Mouse (Mus musculus) heart, embryonic 11.5 days (tissue): ENCODE measurements around the gene Gm36210. TPM values are rescaled to one million over a fixed set of nuclear protein-coding genes. Genes with fewer than 3 reads are reported as not detected.

Source experiments
- ATAC-seq: fragments of 200-750 bp; cut with Nextera tagmentation; replicated peaks from 2 replicates; pipeline ENCODE4 v1.8.0; 2017; ENCODE audit warnings: moderate library complexity; ENCODE audit not compliant: insufficient number of reproducible peaks, low FRiP score, low TSS enrichment
- H3K27ac ChIP-seq: fragments of 300-500 bp; sonication (generic); 2 replicates; pipeline ENCODE4 v1.5.1; 2014; ENCODE audit warnings: mild to moderate bottlenecking, low read depth, low read length
- H3K27me3 ChIP-seq: fragments of 300-500 bp; sonication (generic); 2 replicates; pipeline ENCODE4 v1.6.1; 2014; ENCODE audit warnings: mild to moderate bottlenecking, low read length, mixed read lengths; ENCODE audit not compliant: control insufficient read depth, insufficient read depth
- H3K36me3 ChIP-seq: fragments of 300-500 bp; sonication (generic); 2 replicates; pipeline ENCODE4 v1.6.1; 2014; ENCODE audit warnings: mild to moderate bottlenecking, low read length, moderate library complexity, mixed read lengths; ENCODE audit not compliant: control insufficient read depth, insufficient read depth
- H3K4me1 ChIP-seq: fragments of 300-500 bp; sonication (generic); 2 replicates; pipeline ENCODE4 v1.6.1; 2014; ENCODE audit warnings: low read length; ENCODE audit not compliant: control insufficient read depth, insufficient read depth
- H3K4me2 ChIP-seq: fragments of 300-500 bp; sonication (generic); 2 replicates; pipeline ENCODE4 v1.6.1; 2014; ENCODE audit warnings: mild to moderate bottlenecking, moderate library complexity
- H3K4me3 ChIP-seq: fragments of 300-500 bp; sonication (generic); 2 replicates; pipeline ENCODE4 v1.5.1; 2014; ENCODE audit warnings: low read depth, low read length
- H3K9ac ChIP-seq: fragments of 300-500 bp; sonication (generic); 2 replicates; pipeline ENCODE4 v1.6.1; 2014; ENCODE audit warnings: mild to moderate bottlenecking, low read depth, low read length, moderate library complexity
- H3K9me3 ChIP-seq: fragments of 300-500 bp; sonication (generic); replicated peaks from 2 replicates; pipeline ENCODE4 v1.6.1; 2016; ENCODE audit warnings: low read length; ENCODE audit not compliant: control insufficient read depth
- WGBS: fragments of 180-500 bp; shearing (Covaris S2); extraction: QIAGEN DNeasy Blood & Tissue Kit; methylation state at CpG from one replicate; pipeline ENCODE4 v1.1.7; 2014; ENCODE audit not compliant: insufficient replicate concordance; 5-methylcytosine and 5-hydroxymethylcytosine counted together
- polyA plus RNA-seq: library from polyadenylated mRNA; unstranded; fragments of >200 nt; fragmentation: Nextera tagmentation; extraction: Ambion mirVana; gene quantifications from 2 replicates; pipeline ENCODE4 v1.2.1, GENCODE M21; 2014

Gene Gm36210
- polyA plus RNA-seq, 1 experiment from 2014 or later = 0.20 TPM

DNA sequence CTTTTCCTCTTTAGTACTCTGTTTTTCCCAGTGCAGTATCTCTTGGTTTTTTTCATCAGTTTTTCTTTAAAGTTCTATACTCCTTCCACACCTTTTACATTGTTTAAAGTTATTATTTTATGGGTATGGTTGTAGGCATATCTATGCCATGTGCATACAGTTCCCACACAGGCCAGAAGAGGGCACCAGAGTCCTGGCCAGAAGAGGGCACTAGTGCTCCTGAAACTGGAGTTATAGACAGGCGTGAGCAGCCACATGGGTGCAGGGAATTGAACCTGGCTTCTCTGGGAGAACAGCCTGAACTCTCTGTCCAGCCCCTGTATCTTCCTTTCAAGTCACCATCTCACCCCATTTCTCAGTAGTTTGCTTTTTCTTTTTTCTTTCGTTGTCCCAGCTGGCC is 32.1 kb upstream of the Gm36210 start:
- 29% methylated on average over 2 of the region's 2 CpGs for WGBS
- ATAC-seq = no peak
- Histone ChIP-seq H3K9ac (no peak overlapping the region), H3K4me3 (no peak overlapping the region), H3K4me2 (no peak overlapping the region), H3K27ac (no peak overlapping the region), H3K27me3 (no peaks in the 10 kb centered on the region), H3K36me3 (no peaks in the 10 kb centered on the region), H3K9me3 (no peaks in the 10 kb centered on the region), H3K4me1 (no peaks in the 10 kb centered on the region)

DNA sequence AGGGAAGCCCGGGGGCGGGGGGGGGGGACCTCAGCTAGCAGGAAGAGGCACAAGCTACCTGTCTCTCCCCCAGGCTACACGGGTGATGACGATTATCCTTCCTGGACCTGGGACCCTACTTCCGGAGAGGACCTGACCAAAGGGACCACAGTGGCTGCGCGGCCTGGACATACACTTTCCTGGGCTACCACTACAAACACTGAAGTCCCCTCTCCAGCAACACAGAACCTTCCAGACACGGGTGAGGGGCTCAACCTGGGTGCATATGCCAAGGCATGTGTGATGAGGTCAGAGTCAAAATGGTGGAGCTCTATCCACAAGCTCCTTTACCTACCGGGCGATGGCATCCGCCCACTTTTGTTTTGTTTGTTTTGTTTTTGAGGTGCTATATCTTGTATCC is 31.1 kb upstream of the Gm36210 start:
- 70% methylated on average over 11 of the region's 11 CpGs for WGBS
- H3K4me2 ChIP-seq = no peak overlapping the region
- H3K4me1 ChIP-seq = no peaks in the 10 kb centered on the region
- no peak for ATAC-seq
- H3K36me3 ChIP-seq = no peaks in the 10 kb centered on the region
- no peak overlapping the region for H3K9ac ChIP-seq
- no peak overlapping the region for H3K27ac ChIP-seq
- H3K27me3 ChIP-seq = no peaks in the 10 kb centered on the region
- no peaks in the 10 kb centered on the region for H3K9me3 ChIP-seq
- no peak overlapping the region for H3K4me3 ChIP-seq

DNA sequence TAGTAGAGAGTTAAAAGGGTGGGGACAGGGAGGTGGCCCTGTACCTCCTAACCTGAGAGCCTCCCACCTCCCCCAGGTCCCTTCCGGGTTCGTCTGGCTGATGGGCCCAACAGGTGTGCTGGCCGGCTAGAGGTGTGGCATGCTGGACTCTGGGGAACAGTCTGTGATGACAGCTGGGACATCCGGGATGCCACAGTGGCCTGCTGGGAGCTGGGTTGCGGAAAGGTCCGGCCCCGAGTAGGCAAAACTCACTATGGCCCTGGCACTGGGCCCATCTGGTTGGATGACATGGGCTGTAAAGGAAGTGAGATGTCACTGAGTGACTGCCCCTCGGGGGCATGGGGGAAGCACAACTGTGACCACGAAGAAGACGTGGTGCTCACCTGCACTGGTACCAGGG is 30.5 kb upstream of the Gm36210 start:
- Histone ChIP-seq H3K9me3 (no peaks in the 10 kb centered on the region), H3K27ac (no peak overlapping the region), H3K4me2 (no peak overlapping the region), H3K4me3 (no peak overlapping the region), H3K9ac (no peak overlapping the region), H3K27me3 (no peaks in the 10 kb centered on the region), H3K36me3 (no peaks in the 10 kb centered on the region), H3K4me1 (no peaks in the 10 kb centered on the region)
- ATAC-seq = no peak
- WGBS = 69% methylated on average over 10 of the region's 10 CpGs

DNA sequence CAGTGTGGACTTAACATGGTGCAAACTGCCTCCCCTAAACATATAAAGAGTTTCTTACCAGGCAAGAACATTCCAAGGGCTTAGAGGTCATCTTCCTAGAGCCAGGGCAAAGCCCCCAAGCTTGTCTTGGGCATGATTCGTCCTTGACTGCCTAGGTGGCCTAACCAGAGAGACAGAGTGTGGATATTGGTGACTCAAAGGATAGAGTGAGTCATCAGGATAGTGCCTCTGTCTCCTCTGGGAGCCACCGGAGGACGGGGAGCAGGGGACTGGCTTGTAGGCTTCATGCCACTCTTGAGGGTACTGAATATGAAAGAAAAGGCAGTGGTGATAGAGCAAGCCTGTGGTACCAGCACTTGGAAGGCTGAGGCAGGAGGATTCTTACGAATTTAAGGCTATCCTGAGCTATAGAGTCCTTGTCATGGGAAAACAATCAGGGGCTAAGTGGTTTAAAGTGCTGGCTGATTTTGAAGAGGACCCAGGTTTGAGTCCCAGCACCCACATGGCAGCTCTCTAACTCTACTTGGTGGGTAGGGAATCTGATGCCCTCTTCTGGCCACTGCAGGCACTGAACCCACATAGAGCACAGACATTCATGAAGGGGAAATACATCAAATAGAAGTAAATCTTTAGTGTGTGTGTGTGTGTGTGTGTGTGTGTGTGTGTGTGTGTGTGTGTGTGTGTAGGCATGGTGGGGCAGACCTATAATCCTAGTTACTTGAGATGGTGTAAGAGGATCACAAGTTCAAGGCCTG is 28.0 kb upstream of the Gm36210 start:
- no peak for ATAC-seq
- no peak overlapping the region for H3K4me3 ChIP-seq
- 70% methylated on average over 4 of the region's 4 CpGs for WGBS
- H3K36me3 ChIP-seq = no peaks in the 10 kb centered on the region
- H3K27me3 ChIP-seq = no peaks in the 10 kb centered on the region
- H3K9ac ChIP-seq = no peak overlapping the region
- no peak overlapping the region for H3K4me2 ChIP-seq
- H3K4me1 ChIP-seq = no peaks in the 10 kb centered on the region
- H3K27ac ChIP-seq = no peak overlapping the region
- H3K9me3 ChIP-seq = no peaks in the 10 kb centered on the region

DNA sequence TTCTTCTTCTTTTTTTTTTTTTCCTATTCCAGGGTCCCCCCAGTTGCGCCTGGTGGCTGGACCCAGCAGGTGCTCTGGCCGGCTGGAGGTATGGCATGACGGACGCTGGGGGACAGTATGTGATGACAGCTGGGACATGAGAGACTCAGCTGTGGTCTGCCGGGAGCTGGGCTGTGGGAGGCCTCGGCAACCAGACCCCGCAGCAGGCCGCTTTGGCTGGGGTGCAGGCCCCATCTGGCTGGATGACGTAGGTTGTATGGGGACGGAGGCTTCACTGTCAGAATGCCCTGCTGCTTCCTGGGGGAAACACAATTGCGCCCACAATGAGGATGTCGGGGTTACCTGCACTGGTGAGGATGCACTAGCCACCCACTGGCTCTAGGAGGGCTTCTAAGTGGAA is 26.8 kb upstream of the Gm36210 start:
- Histone ChIP-seq H3K27ac (no peak overlapping the region), H3K4me3 (no peak overlapping the region), H3K4me1 (no peaks in the 10 kb centered on the region), H3K36me3 (no peaks in the 10 kb centered on the region), H3K27me3 (no peaks in the 10 kb centered on the region), H3K9ac (no peak overlapping the region), H3K4me2 (no peak overlapping the region), H3K9me3 (no peaks in the 10 kb centered on the region)
- ATAC-seq = no peak
- 61% methylated on average over 12 of the region's 12 CpGs for WGBS

DNA sequence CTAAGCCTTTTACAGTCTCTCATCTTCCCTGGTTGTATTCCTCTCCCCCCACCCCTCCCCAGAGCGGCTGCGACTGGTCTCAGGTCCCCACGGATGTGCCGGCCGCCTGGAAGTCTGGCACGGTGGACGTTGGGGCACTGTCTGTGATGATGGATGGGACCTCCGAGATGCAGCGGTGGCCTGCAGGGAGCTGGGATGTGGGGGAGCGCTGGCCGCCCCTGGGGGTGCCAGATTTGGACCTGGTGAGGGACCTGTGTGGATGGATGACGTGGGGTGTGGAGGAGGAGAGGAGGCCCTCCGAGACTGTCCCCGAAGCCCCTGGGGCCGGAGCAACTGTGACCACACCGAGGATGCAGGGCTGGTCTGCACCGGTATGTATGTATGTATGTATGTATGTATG is 22.0 kb upstream of the Gm36210 start:
- Histone ChIP-seq H3K9ac (no peak overlapping the region), H3K4me3 (no peak overlapping the region), H3K27ac (no peak overlapping the region), H3K4me2 (no peak overlapping the region), H3K27me3 (no peaks in the 10 kb centered on the region), H3K36me3 (no peaks in the 10 kb centered on the region), H3K4me1 (peaks cover 27% of the 10 kb centered on the region), H3K9me3 (no peaks in the 10 kb centered on the region)
- ATAC-seq = no peak
- 59% methylated on average over 17 of the region's 17 CpGs for WGBS

DNA sequence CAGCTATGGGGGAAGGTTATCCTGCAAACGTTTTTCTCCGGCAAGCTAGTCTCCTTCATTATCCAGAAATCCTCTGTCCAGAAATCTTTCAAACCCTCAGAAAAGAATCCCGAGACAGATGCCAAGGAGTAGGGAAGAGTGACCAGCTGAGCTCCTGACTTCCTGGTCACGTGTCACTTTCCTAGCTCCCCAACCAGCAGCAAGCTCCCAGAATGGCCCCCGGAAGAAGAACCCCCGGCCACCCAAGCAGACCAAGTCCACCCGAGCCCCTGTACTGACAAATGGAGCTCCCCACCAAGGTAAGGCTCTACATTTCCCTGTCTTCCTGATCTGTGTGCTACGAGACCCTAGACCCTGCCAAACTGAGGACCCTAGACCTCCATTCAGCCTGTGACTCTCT is 21.4 kb upstream of the Gm36210 start:
- H3K9me3 ChIP-seq = no peaks in the 10 kb centered on the region
- no peak overlapping the region for H3K27ac ChIP-seq
- H3K4me2 ChIP-seq = no peak overlapping the region
- H3K36me3 ChIP-seq = no peaks in the 10 kb centered on the region
- no peak for ATAC-seq
- H3K4me3 ChIP-seq = no peak overlapping the region
- H3K4me1 ChIP-seq = peaks cover 33% of the 10 kb centered on the region
- no peaks in the 10 kb centered on the region for H3K27me3 ChIP-seq
- no peak overlapping the region for H3K9ac ChIP-seq
- WGBS = 61% methylated on average over 8 of the region's 8 CpGs

DNA sequence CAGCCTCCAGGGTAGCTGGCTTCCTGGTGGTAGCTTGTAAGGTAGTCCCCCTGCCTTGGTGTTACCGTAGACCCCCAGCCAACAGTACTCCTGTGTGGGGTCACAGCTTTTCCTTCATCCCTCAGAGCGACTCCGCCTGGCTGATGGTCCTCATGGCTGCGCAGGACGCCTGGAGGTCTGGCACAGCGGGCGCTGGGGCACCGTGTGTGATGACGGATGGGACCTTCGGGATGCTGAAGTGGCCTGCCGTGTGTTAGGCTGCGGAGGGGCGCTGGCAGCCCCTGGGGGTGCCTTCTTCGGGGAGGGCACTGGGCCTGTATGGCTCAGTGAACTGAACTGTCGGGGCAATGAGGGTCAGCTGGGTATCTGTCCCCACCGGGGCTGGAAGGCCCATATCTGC is 20.5 kb upstream of the Gm36210 start:
- H3K4me1 ChIP-seq = peaks cover 38% of the 10 kb centered on the region
- no peak overlapping the region for H3K27ac ChIP-seq

More for the DNA sequence above, 20.5 kb upstream of the Gm36210 start:
- Histone ChIP-seq H3K36me3 (no peaks in the 10 kb centered on the region), H3K4me3 (no peak overlapping the region), H3K4me2 (no peak overlapping the region), H3K27me3 (no peaks in the 10 kb centered on the region), H3K9ac (no peak overlapping the region), H3K9me3 (no peaks in the 10 kb centered on the region)
- ATAC-seq = no peak
- WGBS = 68% methylated on average over 16 of the region's 16 CpGs
